Mouse (Mus musculus) CH12.LX (cell line): ENCODE measurements around the gene Atp2b4. TPM values are rescaled to one million over a fixed set of nuclear protein-coding genes. Genes with fewer than 3 reads are reported as not detected.

Experiments used
- DNase-seq: peaks from one replicate; pipeline ENCODE4 v3.0.0-alpha.2; 2013; ENCODE audit errors: extremely low read depth
- H3K27ac ChIP-seq: 2 replicates; pipeline ENCODE4 v1.5.1; 2012; ENCODE audit warnings: low read depth, mild to moderate bottlenecking, control low read depth, moderate library complexity; ENCODE audit not compliant: insufficient read depth
- H3K27me3 ChIP-seq: replicated peaks from 2 replicates; pipeline ENCODE3; 2012; ENCODE audit warnings: inconsistent platforms
- H3K36me3 ChIP-seq, 2 experiments: replicated peaks in 1 of 2; 2 replicates each; pipeline versions ENCODE3 to v1.6.1; 2012; ENCODE audit warnings: inconsistent platforms in 1 of 2, low read length in 1 of 2, mild to moderate bottlenecking in 1 of 2, mixed read lengths in 1 of 2, moderate library complexity in 1 of 2; ENCODE audit not compliant: control insufficient read depth in 1 of 2, insufficient read depth in 1 of 2
- H3K4me1 ChIP-seq, 2 experiments: 2 replicates each; pipeline ENCODE4 v1.6.1; 2012; ENCODE audit warnings: inconsistent platforms in 1 of 2, moderate library complexity in 1 of 2; ENCODE audit not compliant: insufficient read depth in 2 of 2, control insufficient read depth in 1 of 2
- H3K4me2 ChIP-seq: 2 replicates; pipeline ENCODE4 v1.6.1; 2012; ENCODE audit warnings: low read depth, mild to moderate bottlenecking, control low read depth; ENCODE audit not compliant: poor library complexity, insufficient read depth, severe bottlenecking
- H3K4me3 ChIP-seq, 3 experiments: fragments of 150-350 bp in 1 of 3; sonication (generic) in 1 of 3; replicated peaks in 1 of 3; 2 replicates each; pipeline versions ENCODE3 to v1.5.1; 2011 to 2012; ENCODE audit warnings: low read depth in 2 of 3, low read length in 2 of 3, mild to moderate bottlenecking in 2 of 3, moderate library complexity in 2 of 3, control low read depth in 1 of 3, improper control_type of control experiment in 1 of 3, inconsistent platforms in 1 of 3, mixed read lengths in 1 of 3; ENCODE audit not compliant: poor library complexity in 1 of 3
- H3K79me2 ChIP-seq: replicated peaks from 2 replicates; pipeline ENCODE4 v1.6.1; 2012; ENCODE audit warnings: mild to moderate bottlenecking, moderate library complexity; ENCODE audit not compliant: control insufficient read depth, poor library complexity, insufficient read depth, severe bottlenecking; ENCODE audit errors: extremely low read depth
- H3K9ac ChIP-seq: 2 replicates; pipeline ENCODE4 v1.6.1; 2012; ENCODE audit warnings: low read depth, mild to moderate bottlenecking, control low read depth, moderate library complexity; ENCODE audit not compliant: insufficient read depth
- H3K9me3 ChIP-seq: replicated peaks from 2 replicates; pipeline ENCODE3; 2012; ENCODE audit warnings: low read length, inconsistent platforms, mixed read lengths
- BHLHE40 ChIP-seq: IDR thresholded peaks from 2 replicates; pipeline ENCODE4 v1.6.1; 2011; ENCODE audit warnings: mild to moderate bottlenecking, low read depth, low read length, improper control_type of control experiment
- CHD1 ChIP-seq: IDR thresholded peaks from 2 replicates; pipeline ENCODE4 v1.6.1; 2012; ENCODE audit warnings: low read depth, low read length, improper control_type of control experiment, inconsistent platforms
- CHD2 ChIP-seq: IDR thresholded peaks from 2 replicates; pipeline ENCODE4 v1.6.1; 2011; ENCODE audit warnings: low read length, improper control_type of control experiment
- CTCF ChIP-seq, 2 experiments: IDR thresholded peaks in 1 of 2; conservative IDR thresholded peaks in 1 of 2; 2 replicates each; pipeline ENCODE4 v1.5.1; 2011 to 2012; ENCODE audit warnings: low read depth in 2 of 2, low read length in 2 of 2, improper control_type of control experiment in 1 of 2, inconsistent platforms in 1 of 2, mild to moderate bottlenecking in 1 of 2, moderate library complexity in 1 of 2
- E2F4 ChIP-seq: IDR thresholded peaks from 2 replicates; pipeline ENCODE4 v1.6.1; 2011; ENCODE audit warnings: low read depth, low read length, improper control_type of control experiment; ENCODE audit not compliant: insufficient replicate concordance
- EP300 ChIP-seq: IDR thresholded peaks from 2 replicates; pipeline ENCODE4 v1.6.1; 2011; ENCODE audit warnings: low read length, improper control_type of control experiment
- ETS1 ChIP-seq: conservative IDR thresholded peaks from 2 replicates; pipeline ENCODE4 v1.6.1; 2012; ENCODE audit warnings: low read depth, mild to moderate bottlenecking, inconsistent platforms, low read length, improper control_type of control experiment, moderate library complexity
- GABPA ChIP-seq: IDR thresholded peaks from 2 replicates; pipeline ENCODE4 v1.6.1; 2012; ENCODE audit warnings: low read depth, low read length, improper control_type of control experiment, inconsistent platforms; ENCODE audit not compliant: insufficient replicate concordance
- IRF4 ChIP-seq: IDR thresholded peaks from 2 replicates; pipeline ENCODE4 v1.6.1; 2014; ENCODE audit warnings: low read depth, mild to moderate bottlenecking, inconsistent platforms, low read length, improper control_type of control experiment
- JUND ChIP-seq: conservative IDR thresholded peaks from 2 replicates; pipeline ENCODE4 v1.6.1; 2011; ENCODE audit warnings: low read depth, low read length, improper control_type of control experiment
- KAT2A ChIP-seq: IDR thresholded peaks from 2 replicates; pipeline ENCODE4 v1.6.1; 2012; ENCODE audit warnings: low read length, improper control_type of control experiment, inconsistent platforms; ENCODE audit not compliant: insufficient replicate concordance
- MAX ChIP-seq: IDR thresholded peaks from 2 replicates; pipeline ENCODE4 v1.6.1; 2011; ENCODE audit warnings: low read length, improper control_type of control experiment
- MAZ ChIP-seq: IDR thresholded peaks from 2 replicates; pipeline ENCODE4 v1.6.1; 2012; ENCODE audit warnings: low read depth, mild to moderate bottlenecking, inconsistent platforms, low read length, improper control_type of control experiment, moderate library complexity
- MEF2A ChIP-seq: IDR thresholded peaks from 2 replicates; pipeline ENCODE4 v1.6.1; 2014; ENCODE audit warnings: low read depth, mild to moderate bottlenecking, inconsistent platforms, low read length, improper control_type of control experiment, borderline replicate concordance
- MXI1 ChIP-seq: IDR thresholded peaks from 2 replicates; pipeline ENCODE4 v1.6.1; 2011; ENCODE audit warnings: mild to moderate bottlenecking, low read depth, low read length, improper control_type of control experiment
- MYC ChIP-seq: IDR thresholded peaks from 2 replicates; pipeline ENCODE4 v1.6.1; 2011; ENCODE audit warnings: low read depth, mild to moderate bottlenecking, improper control_type of control experiment, low read length
- NELFE ChIP-seq: IDR thresholded peaks from 2 replicates; pipeline ENCODE4 v1.6.1; 2011; ENCODE audit warnings: low read depth, low read length, improper control_type of control experiment
- POLR2A ChIP-seq: IDR thresholded peaks from 2 replicates; pipeline ENCODE4 v1.6.1; 2011; ENCODE audit warnings: low read depth, mild to moderate bottlenecking, improper control_type of control experiment, low read length
- POLR2AphosphoS2 ChIP-seq: IDR thresholded peaks from 2 replicates; pipeline ENCODE4 v1.6.1; 2011; ENCODE audit warnings: low read depth, low read length, improper control_type of control experiment
- RAD21 ChIP-seq: IDR thresholded peaks from 2 replicates; pipeline ENCODE4 v1.6.1; 2011; ENCODE audit warnings: low read depth, mild to moderate bottlenecking, low read length, improper control_type of control experiment, moderate library complexity
- RCOR1 ChIP-seq: conservative IDR thresholded peaks from 2 replicates; pipeline ENCODE4 v1.6.1; 2012; ENCODE audit warnings: low read depth, mild to moderate bottlenecking, inconsistent platforms, low read length, improper control_type of control experiment
- SIN3A ChIP-seq: IDR thresholded peaks from 2 replicates; pipeline ENCODE4 v1.6.1; 2012; ENCODE audit warnings: low read length, improper control_type of control experiment, inconsistent platforms
- SMC3 ChIP-seq: IDR thresholded peaks from 2 replicates; pipeline ENCODE4 v1.6.1; 2011; ENCODE audit warnings: low read depth, low read length, improper control_type of control experiment
- TBP ChIP-seq: conservative IDR thresholded peaks from 2 replicates; pipeline ENCODE4 v1.6.1; 2011; ENCODE audit warnings: low read depth, low read length, improper control_type of control experiment
- TCF12 ChIP-seq: IDR thresholded peaks from 2 replicates; pipeline ENCODE4 v1.6.1; 2014; ENCODE audit warnings: low read depth, mild to moderate bottlenecking, inconsistent platforms, low read length, improper control_type of control experiment
- UBTF ChIP-seq: IDR thresholded peaks from 2 replicates; pipeline ENCODE4 v1.6.1; 2012; ENCODE audit warnings: low read depth, mild to moderate bottlenecking, inconsistent platforms, low read length, improper control_type of control experiment, moderate library complexity
- USF1 ChIP-seq: IDR thresholded peaks from 2 replicates; pipeline ENCODE4 v1.6.1; 2014; ENCODE audit warnings: low read depth, mild to moderate bottlenecking, inconsistent platforms, low read length, improper control_type of control experiment
- USF2 ChIP-seq: conservative IDR thresholded peaks from 2 replicates; pipeline ENCODE4 v1.6.1; 2011; ENCODE audit warnings: low read depth, low read length, improper control_type of control experiment
- ZC3H11A ChIP-seq: IDR thresholded peaks from 2 replicates; pipeline ENCODE4 v1.6.1; 2012; ENCODE audit warnings: low read depth, mild to moderate bottlenecking, inconsistent platforms, low read length, improper control_type of control experiment
- ZKSCAN1 ChIP-seq: IDR thresholded peaks from 2 replicates; pipeline ENCODE4 v1.6.1; 2012; ENCODE audit warnings: low read depth, inconsistent platforms, low read length, improper control_type of control experiment, borderline replicate concordance
- ZMIZ1 ChIP-seq: IDR thresholded peaks from 2 replicates; pipeline ENCODE4 v1.6.1; 2012; ENCODE audit warnings: low read depth, mild to moderate bottlenecking, inconsistent platforms, low read length, improper control_type of control experiment
- ZNF384 ChIP-seq: IDR thresholded peaks from 2 replicates; pipeline ENCODE4 v1.6.1; 2012; ENCODE audit warnings: low read depth, low read length, improper control_type of control experiment, inconsistent platforms
- dilution Hi-C: fragments of 300-500 bp; cut with MboI; formaldehyde crosslinking; loops from 2 replicates; pipeline ENCODE4 v1.14.3; 2020; ENCODE audit warnings: low sequenced_read_pairs; ENCODE audit not compliant: extremely low pct_unique_long_range_greater_than_20kb, extremely low pct_ligation_motif_present
- in situ Hi-C: fragments of 300-500 bp; cut with MboI; formaldehyde crosslinking; loops from 3 replicates; pipeline ENCODE4 v1.14.3; 2019; ENCODE audit warnings: low sequenced_read_pairs, low pct_ligation_motif_present, low pct_unique_long_range_greater_than_20kb, mixed read lengths
- polyA plus RNA-seq: library from polyadenylated mRNA; unstranded; fragments of >175 nt; gene quantifications from 2 replicates; pipeline ENCODE4 v1.2.1, GENCODE M21; 2012; ENCODE audit warnings: low read depth; ENCODE audit not compliant: insufficient read length
- total RNA-seq, 2 experiments: library from RNA; depleted of rRNA; stranded (reverse); fragments of 300-350 nt in 1 of 2; fragments of >200 nt in 1 of 2; gene quantifications; 2 replicates each; pipeline ENCODE4 v1.2.3; 2012 to 2014

Gene Atp2b4
- total and polyA plus RNA-seq, 3 experiments: 6.9 to 18.4 (median 17.5) TPM

GRCm38 (mm10) chr1:133718296-133718695, 82.5 kb downstream of the Atp2b4 start:
- peaks cover 29 to 81% of the 10 kb centered on the region in 2 experiments for H3K36me3 ChIP-seq
- no peak overlapping the region for H3K4me2 ChIP-seq
- H3K27ac ChIP-seq: no peak overlapping the region
- H3K27me3 ChIP-seq: no peaks in the 10 kb centered on the region
- H3K9me3 ChIP-seq: no peaks in the 10 kb centered on the region
- TF ChIP-seq POLR2A (no peak), MEF2A (no peak), ZMIZ1 (no peak), RAD21 (no peak), ETS1 (no peak), SIN3A (no peak), BHLHE40 (no peak), MAX (no peak), MXI1 (no peak), MAZ (no peak), SMC3 (no peak), CHD2 (no peak), CHD1 (no peak), USF2 (no peak), E2F4 (no peak), TBP (no peak)
- no peak overlapping the region for H3K9ac ChIP-seq
- H3K4me1 ChIP-seq: peaks cover 2 to 6% of the 10 kb centered on the region in 2 experiments; a peak in 3 of 4 replicates
- DNase-seq: no peak
- no peaks in the 10 kb centered on the region for H3K79me2 ChIP-seq
- no peak overlapping the region for H3K4me3 ChIP-seq
- dilution Hi-C loops (no loop called here), in situ Hi-C loops (no loop called here)

- Histone ChIP-seq H3K4me1 (peaks cover 8 to 24% of the 10 kb centered on the region in 2 experiments), H3K79me2 (no peaks in the 10 kb centered on the region), H3K9ac (no peak overlapping the region), H3K9me3 (no peaks in the 10 kb centered on the region), H3K27ac (no peak overlapping the region), H3K36me3 (peaks cover 30 to 85% of the 10 kb centered on the region in 2 experiments), H3K27me3 (no peaks in the 10 kb centered on the region), H3K4me3 (no peak overlapping the region), H3K4me2 (no peak overlapping the region)
- no peak for TF ChIP-seq TCF12
- no peak for TF ChIP-seq USF1
- peak; percentile 64 to 86; a peak in 3 of 4 replicates for TF ChIP-seq CTCF (conservative IDR thresholded peaks at IDR 0.05 in 1 of 2, IDR thresholded peaks at IDR 0.05 in 1 of 2; ENCODE audit: low read depth in 2 of 2, low read length in 2 of 2)
- no peak for TF ChIP-seq MAZ
- no peak for TF ChIP-seq MAX
- no peak for TF ChIP-seq ZMIZ1
- no peak for TF ChIP-seq GABPA
- no peak for TF ChIP-seq ZNF384
- TF ChIP-seq RCOR1: no peak
- TF ChIP-seq NELFE: no peak
- TF ChIP-seq UBTF: no peak
- no peak for TF ChIP-seq MXI1
- TF ChIP-seq E2F4: no peak
- no peak for TF ChIP-seq JUND
- TF ChIP-seq POLR2AphosphoS2: no peak
- TF ChIP-seq MEF2A: no peak
- no peak for TF ChIP-seq KAT2A
- TF ChIP-seq EP300: no peak
- peak; percentile 78 for TF ChIP-seq SMC3
- TF ChIP-seq SIN3A: no peak
- no peak for TF ChIP-seq MYC
- TF ChIP-seq RAD21: peak; percentile 81
- no peak for TF ChIP-seq TBP
- no peak for TF ChIP-seq USF2
- TF ChIP-seq ZC3H11A: 0 out of 2 replicates have a peak, but pooled peaks have one; percentile 6
- TF ChIP-seq ZKSCAN1: no peak
- TF ChIP-seq IRF4: no peak
- in situ Hi-C loops (no loop called here), dilution Hi-C loops (no loop called here)
- DNase-seq: peak; percentile 65
These were observed 84.4 kb downstream of the Atp2b4 start for GRCm38 (mm10) chr1:133716464-133716863.
